Mouse (Mus musculus) testis, adult 2 months (tissue): Measurements from ENCODE around the gene Mael. TPM values are rescaled to one million over a fixed set of nuclear protein-coding genes. Genes with fewer than 3 reads are reported as not detected.

ENCODE experiments used
- H3K27ac ChIP-seq: fragments of 200-500 bp; 2 replicates; pipeline ENCODE4 v1.5.1; 2012; ENCODE audit warnings: low read depth, low read length; ENCODE audit not compliant: control insufficient read depth, insufficient read depth
- H3K27me3 ChIP-seq: fragments of 200-500 bp; 2 replicates; pipeline ENCODE4 v1.6.1; 2012; ENCODE audit warnings: mild to moderate bottlenecking, low read length, moderate library complexity; ENCODE audit not compliant: control insufficient read depth, insufficient read depth
- H3K36me3 ChIP-seq: fragments of 200-500 bp; 2 replicates; pipeline ENCODE4 v1.6.1; 2012; ENCODE audit warnings: mild to moderate bottlenecking, low read length; ENCODE audit not compliant: control insufficient read depth, insufficient read depth
- H3K4me1 ChIP-seq: fragments of 200-500 bp; 2 replicates; pipeline ENCODE4 v1.6.1; 2012; ENCODE audit warnings: low read length; ENCODE audit not compliant: control insufficient read depth, insufficient read depth
- H3K4me3 ChIP-seq: fragments of 200-500 bp; 2 replicates; pipeline ENCODE4 v1.5.1; 2012; ENCODE audit warnings: low read depth, mild to moderate bottlenecking, low read length, moderate library complexity, mixed read lengths; ENCODE audit not compliant: control insufficient read depth
- CTCF ChIP-seq: fragments of 200-500 bp; IDR thresholded peaks from 2 replicates; pipeline ENCODE4 v1.5.1; 2012; ENCODE audit warnings: low read depth, mild to moderate bottlenecking, inconsistent platforms, low read length, moderate library complexity; ENCODE audit not compliant: control insufficient read depth, insufficient read depth, insufficient replicate concordance
- POLR2A ChIP-seq: fragments of 200-500 bp; IDR thresholded peaks from 2 replicates; pipeline ENCODE4 v1.6.1; 2012; ENCODE audit warnings: low read depth, mild to moderate bottlenecking, inconsistent platforms, low read length, moderate library complexity; ENCODE audit not compliant: control insufficient read depth
- polyA plus RNA-seq: library from polyadenylated mRNA; depleted of rRNA; stranded (reverse); fragments of >200 nt; gene quantifications from 2 replicates; pipeline ENCODE4 v1.2.3, GENCODE M21; 2012

Mael gene
- polyA plus RNA-seq, 1 experiment = 776 TPM

GRCm38 (mm10) chr1:166160569-166161445 lies 77.7 kb downstream of the Mael start:
- Histone ChIP-seq H3K4me3 (peak overlapping the region; percentile 27), H3K4me1 (peaks cover 6% of the 10 kb centered on the region), H3K27ac (no peak overlapping the region), H3K36me3 (no peaks in the 10 kb centered on the region), H3K27me3 (no peaks in the 10 kb centered on the region)
- TF ChIP-seq POLR2A = no peak
- peak; percentile 92 for TF ChIP-seq CTCF

DNA sequence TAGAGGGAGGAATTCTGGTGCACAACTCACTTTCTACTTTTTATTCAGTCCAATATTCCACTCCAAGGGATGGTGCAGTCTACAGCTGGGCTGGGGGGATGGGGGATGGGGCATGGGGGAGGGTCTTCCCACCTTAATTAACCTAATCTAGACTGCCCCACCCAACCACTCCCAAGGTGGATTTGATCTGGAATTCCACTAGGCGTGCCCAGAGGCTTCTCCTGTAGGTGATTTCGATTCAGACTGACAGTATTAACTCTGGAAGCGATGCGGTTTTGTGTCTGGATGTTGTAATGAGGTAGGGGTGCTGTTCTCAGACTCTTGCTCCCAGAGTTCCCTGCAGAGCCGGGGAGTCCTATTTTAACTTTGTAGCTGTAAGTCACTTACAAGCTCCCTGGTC lies 78.4 kb downstream of the Mael start:
- no peaks in the 10 kb centered on the region for H3K36me3 ChIP-seq
- TF ChIP-seq CTCF = no peak
- no peak for TF ChIP-seq POLR2A
- peaks cover 6% of the 10 kb centered on the region for H3K4me1 ChIP-seq
- no peaks in the 10 kb centered on the region for H3K27me3 ChIP-seq
- H3K27ac ChIP-seq = no peak overlapping the region
- no peak overlapping the region for H3K4me3 ChIP-seq

DNA sequence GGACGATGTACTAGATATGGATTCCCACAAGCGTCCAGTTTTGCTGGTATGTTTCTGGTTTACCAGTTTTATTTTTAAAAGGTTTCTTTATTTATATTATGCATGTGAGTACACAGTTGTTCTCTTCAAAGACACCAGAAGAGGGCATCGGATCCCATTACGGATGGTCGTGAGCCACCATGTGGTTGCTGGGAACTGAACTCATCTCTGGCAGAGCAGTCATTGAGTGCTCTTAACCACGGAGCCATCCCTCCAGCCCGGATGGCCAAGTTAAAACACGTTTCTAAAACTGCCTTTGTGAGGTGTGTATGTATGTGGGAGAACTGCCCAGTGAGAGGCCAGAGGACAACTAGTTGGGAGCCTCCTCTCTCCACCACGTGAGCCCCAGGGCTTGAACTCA lies 79.9 kb downstream of the Mael start:
- Histone ChIP-seq H3K4me3 (no peak overlapping the region), H3K4me1 (peaks cover 13% of the 10 kb centered on the region), H3K27ac (no peak overlapping the region), H3K27me3 (no peaks in the 10 kb centered on the region), H3K36me3 (no peaks in the 10 kb centered on the region)
- TF ChIP-seq POLR2A (no peak), CTCF (no peak)

DNA sequence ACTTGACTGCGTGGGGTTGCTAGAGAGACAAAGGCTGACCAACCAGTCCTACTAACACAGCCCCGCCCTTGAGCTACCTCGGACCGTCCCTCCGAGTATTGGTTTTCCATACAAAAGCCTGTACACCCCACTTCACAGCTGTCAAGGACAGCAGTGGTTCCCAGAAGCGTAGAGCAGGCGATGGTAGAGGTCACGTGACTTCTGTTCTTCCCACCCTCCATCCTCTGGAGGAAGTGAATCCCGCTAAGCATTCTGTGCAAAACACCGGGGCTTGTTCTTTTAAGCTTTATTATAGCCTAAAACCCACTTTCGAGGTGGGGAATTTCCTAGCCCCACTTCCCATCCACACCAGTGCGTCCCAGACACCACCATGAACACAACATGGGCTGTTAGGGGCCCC lies 80.8 kb downstream of the Mael start:
- Histone ChIP-seq H3K27me3 (no peaks in the 10 kb centered on the region), H3K27ac (no peak overlapping the region), H3K4me3 (no peak overlapping the region), H3K36me3 (no peaks in the 10 kb centered on the region), H3K4me1 (peaks cover 13% of the 10 kb centered on the region)
- TF ChIP-seq CTCF = no peak
- no peak for TF ChIP-seq POLR2A

DNA sequence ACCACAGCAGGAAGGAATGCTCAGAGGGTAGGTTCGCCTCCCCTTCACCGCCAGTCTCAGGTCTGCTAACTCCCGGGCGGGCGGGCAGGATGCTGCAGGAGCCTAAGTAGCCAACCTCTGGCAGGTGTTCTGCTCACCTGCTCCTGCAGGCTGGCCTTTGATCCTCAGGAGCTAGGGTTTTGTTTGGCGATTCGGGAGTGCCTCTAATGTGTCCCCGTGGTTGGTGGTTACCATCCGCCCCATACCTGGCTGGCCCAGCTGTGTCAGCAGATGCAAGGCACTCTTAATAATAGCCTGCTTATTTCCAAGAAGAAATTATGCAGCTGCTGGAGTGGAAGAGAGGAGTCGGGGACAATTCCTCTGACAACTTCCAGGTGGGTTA lies 83.4 kb downstream of the Mael start:
- Histone ChIP-seq H3K4me1 (peaks cover 10% of the 10 kb centered on the region), H3K27me3 (no peaks in the 10 kb centered on the region), H3K27ac (no peak overlapping the region), H3K36me3 (no peaks in the 10 kb centered on the region), H3K4me3 (no peak overlapping the region)
- no peak for TF ChIP-seq CTCF

DNA sequence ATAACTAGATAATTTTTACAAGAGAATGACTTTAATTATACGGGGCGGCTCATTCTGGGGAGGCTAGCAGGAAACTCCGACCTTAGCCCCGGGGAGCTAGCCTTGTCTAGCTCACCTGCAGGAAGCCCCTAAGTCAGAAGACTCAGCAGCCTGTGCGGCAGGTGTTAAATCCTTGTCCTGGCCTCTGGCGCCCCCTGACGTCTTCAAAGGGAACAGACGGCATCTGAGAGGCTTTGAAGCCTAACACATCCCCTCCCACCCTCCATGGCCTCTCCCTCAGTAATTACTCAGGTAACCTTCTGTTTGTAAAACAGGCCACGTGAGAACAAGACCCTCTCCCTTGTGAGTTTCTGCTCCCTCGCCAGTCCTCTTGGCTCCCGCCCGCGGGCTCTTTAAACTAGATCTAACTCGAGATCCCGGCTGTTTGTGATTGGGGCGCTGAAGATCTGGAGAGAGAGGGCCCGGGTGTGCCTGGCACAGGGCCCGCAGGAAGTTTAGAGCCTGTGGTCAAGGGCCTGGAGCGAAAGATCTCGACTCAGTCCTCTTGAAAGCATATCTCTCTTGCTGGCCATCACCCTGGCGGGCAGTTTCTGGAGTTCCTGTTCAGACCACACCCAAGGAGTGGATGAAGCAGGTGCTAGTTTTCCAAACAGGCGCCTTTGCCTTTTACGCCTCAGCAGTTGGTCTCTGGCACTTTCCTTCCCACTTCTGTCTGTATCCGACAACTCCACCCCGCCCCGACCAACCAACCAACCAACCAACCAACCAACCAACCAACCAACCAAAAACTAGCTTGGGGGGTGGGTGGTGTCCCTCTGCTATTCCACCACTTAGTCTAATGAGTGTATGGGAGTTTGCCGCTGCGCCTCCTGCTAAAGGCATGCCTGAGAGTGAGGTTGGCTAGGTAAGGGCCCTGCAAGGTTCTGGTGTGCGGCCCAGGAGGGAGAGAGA lies 84.1 kb downstream of the Mael start:
- peak; percentile 93 for TF ChIP-seq CTCF
- TF ChIP-seq POLR2A = no peak
- Histone ChIP-seq H3K36me3 (no peaks in the 10 kb centered on the region), H3K27ac (no peak overlapping the region), H3K4me3 (no peak overlapping the region; the same call in 1 of the 2 replicates), H3K27me3 (no peaks in the 10 kb centered on the region), H3K4me1 (peaks cover 10% of the 10 kb centered on the region)

DNA sequence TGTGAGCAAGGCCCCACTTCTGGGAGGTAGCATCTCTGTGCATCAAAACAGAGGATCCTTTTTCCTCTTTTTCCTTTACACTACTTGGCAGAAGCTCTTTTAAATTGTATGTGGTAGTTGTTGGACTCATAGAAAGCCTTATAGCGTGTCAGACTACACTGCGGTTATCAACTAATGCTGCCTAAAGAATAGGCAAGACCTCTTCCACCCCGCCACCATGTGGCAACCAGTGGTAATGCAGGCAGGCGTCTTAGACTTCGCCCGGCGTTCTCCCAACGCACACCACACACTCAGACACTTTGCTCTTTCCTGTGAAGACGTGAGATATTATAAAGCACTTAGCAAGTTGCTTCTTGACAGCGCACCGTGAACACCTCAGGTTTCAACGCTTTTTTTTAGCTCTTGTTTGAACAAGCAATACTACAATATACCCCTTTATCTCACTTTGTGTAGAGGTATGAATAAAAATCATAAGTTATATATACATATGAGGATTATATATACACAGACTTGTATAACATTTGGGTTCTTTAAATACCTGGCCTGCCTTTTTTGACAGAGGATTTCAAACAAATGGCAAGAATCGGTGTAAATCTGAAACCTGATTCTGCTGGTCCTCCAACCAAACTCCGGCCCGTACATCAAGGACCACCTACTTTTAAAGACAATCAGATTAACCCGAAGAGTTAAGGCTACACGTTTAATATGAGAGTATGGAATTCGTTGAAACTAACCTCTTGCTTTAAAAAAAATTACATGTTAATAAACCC lies 85.0 kb downstream of the Mael start:
- peak; percentile 97 for TF ChIP-seq CTCF
- no peak for TF ChIP-seq POLR2A
- H3K36me3 ChIP-seq = no peaks in the 10 kb centered on the region

More for the DNA sequence above, 85.0 kb downstream of the Mael start:
- H3K27ac ChIP-seq = no peak overlapping the region
- H3K4me1 ChIP-seq = peaks cover 10% of the 10 kb centered on the region
- no peak overlapping the region for H3K4me3 ChIP-seq
- no peaks in the 10 kb centered on the region for H3K27me3 ChIP-seq
